Mouse (Mus musculus): Measurements from ENCODE around the gene Prim1. TPM values are rescaled to one million over a fixed set of nuclear protein-coding genes. Genes with fewer than 3 reads are reported as not detected.
A peak's percentile ranks its signal among the peaks of the same experiment; 100 is the strongest.

Gene Prim1
- 33.7 and 45.5 TPM in 2 replicates for polyA plus RNA-seq (2015; fragmentation: Nextera tagmentation; extraction: Ambion mirVana)

DNA sequence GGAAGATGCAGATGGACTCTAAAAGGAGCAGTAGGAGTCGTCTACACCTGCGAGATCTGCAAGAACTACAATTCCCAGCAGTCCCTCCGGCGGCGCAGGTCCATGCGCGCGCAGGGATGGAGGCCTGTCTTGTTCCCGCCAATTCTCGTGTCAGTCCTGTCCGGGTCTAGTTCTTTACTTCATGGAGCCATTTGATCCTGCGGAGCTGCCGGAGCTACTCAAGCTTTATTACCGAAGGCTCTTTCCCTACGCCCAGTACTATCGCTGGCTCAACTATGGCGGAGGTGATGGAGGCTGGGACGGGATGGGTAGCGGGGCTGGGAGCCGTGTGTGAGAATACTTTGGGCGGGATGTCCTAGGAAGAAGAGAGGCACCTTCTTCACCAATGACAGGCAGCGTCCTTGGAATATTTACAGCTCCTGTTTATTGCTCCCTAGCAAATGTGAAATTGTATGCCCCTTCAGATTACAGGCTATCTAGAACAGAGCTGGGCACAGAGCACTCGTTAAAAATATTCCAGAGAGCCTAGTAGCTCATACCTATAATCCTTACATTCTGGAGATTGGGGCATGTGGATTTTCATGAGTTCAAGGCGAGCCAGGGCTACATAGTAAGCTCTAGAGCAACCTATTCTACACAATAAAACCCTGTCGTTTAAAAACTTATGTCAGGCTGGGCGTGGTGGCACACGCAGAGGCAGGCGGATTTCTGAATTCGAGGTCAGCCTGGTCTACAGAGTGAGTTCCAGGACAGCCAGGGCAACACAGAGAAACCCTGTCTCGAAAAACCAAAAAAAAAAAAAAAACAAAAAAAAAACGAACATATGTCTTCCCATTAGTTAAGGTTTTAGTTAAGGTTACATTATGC is at the start of gene Prim1:
Gene Prim1, plus strand, starts transcription at position 101 of the 867 bp plus-strand sequence.
- H3K9ac ChIP-seq (replicated peaks), result peak within 1 kb of the TSS; percentile 70
- no peaks in the 10 kb centered on the region for H3K27me3 ChIP-seq (replicated peaks)
- H3K27ac ChIP-seq (replicated peaks), result peak within 1 kb of the TSS; percentile 77
- peak within 1 kb of the TSS; percentile 69 for H3K4me2 ChIP-seq
- 5% methylated on average over 31 of the region's 31 CpGs for WGBS
- H3K36me3 ChIP-seq, result peaks cover 12% of the 10 kb centered on the region
- H3K9me3 ChIP-seq (replicated peaks), result no peaks in the 10 kb centered on the region
- peaks cover 6% of the 10 kb centered on the region; the same call in 1 of the 2 replicates for H3K4me1 ChIP-seq
- ATAC-seq (ENCODE audit: low FRiP score), result peak; percentile 95
- peak within 1 kb of the TSS; percentile 77 for H3K4me3 ChIP-seq (replicated peaks)

GRCm38 (mm10) chr10:127966506-127966905 is 48.5 kb upstream of the Prim1 start:
- Histone ChIP-seq H3K4me2 (no peak overlapping the region), H3K36me3 (no peaks in the 10 kb centered on the region), H3K4me3 (replicated peaks) (no peak overlapping the region), H3K27me3 (replicated peaks) (no peaks in the 10 kb centered on the region), H3K27ac (replicated peaks) (no peak overlapping the region), H3K9ac (replicated peaks) (no peak overlapping the region), H3K4me1 (no peaks in the 10 kb centered on the region), H3K9me3 (replicated peaks) (no peaks in the 10 kb centered on the region)
- no peak for ATAC-seq (ENCODE audit: low FRiP score)
- 93% methylated on average over 6 of the region's 6 CpGs for WGBS

DNA sequence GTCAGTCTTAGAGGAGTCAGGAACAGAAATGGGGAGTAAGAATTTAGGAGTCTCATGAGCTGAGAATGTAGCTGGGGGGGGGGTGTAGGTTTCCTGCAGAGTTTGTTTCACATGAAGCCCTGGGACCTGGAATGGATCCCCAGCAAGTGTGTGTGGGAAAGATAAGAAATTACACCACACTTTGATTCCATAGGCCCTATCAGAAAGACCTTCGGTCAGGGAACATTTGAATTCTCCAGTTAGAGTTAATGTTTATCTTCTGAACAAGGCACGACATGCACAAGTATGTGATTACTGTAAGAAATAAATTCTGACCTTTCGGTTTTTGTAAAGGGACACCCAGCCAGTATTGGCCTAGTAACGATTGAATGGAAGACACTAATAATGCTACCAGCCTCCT is 45.1 kb upstream of the Prim1 start:
- ATAC-seq (ENCODE audit: low FRiP score), result no peak
- Histone ChIP-seq H3K27ac (replicated peaks) (no peak overlapping the region), H3K36me3 (no peaks in the 10 kb centered on the region), H3K4me1 (no peaks in the 10 kb centered on the region), H3K27me3 (replicated peaks) (no peaks in the 10 kb centered on the region), H3K9me3 (replicated peaks) (no peaks in the 10 kb centered on the region), H3K9ac (replicated peaks) (no peak overlapping the region), H3K4me3 (replicated peaks) (no peak overlapping the region), H3K4me2 (no peak overlapping the region)
- WGBS, result 87% methylated on average over 4 of the region's 4 CpGs

DNA sequence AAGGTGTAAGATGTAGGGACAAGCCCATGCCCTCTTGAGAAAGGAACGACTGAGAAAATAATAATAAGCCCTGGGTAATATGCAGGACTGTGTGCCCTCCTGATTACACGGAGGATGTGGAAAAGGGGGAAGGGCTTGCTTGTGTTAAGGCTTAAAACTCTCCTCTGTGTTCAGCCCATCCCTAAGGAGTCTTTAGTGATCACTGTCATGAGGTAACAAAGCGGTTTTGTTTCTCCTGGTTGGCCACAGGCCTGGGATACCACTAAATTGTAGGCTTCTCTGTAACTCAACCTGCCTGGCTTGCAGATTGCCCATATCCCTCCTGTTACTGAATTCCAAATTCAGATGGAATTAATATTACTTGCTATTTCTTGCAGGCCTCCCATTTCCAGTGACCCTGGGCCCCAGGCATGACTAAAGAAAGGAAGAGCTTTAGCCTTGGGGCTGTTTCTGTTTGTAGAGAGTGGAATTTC is 44.6 kb upstream of the Prim1 start:
- no peak overlapping the region for H3K27ac ChIP-seq (replicated peaks)

DNA sequence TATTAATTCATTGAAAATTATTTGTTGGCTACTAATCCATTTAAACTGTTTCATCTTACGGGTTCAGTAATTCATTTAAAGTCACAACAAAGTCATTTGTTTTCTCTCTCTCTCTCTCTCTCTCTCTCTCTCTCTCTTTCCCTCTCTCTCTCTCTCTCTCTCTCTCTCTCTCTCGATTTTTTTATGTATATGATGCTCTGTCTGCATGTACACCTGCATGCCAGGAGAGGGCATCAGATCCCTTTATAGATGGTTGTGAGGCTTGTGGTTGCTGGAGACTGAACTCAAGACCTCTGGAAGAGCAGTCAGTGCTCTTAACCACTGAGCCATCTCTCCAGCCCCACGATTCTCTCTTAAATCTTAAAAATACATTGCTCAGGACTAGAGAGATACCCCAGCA is 43.8 kb upstream of the Prim1 start:
- no peak overlapping the region for H3K4me2 ChIP-seq
- H3K27ac ChIP-seq (replicated peaks), result no peak overlapping the region
- no peaks in the 10 kb centered on the region for H3K27me3 ChIP-seq (replicated peaks)
- H3K4me3 ChIP-seq (replicated peaks), result no peak overlapping the region
- no peaks in the 10 kb centered on the region for H3K36me3 ChIP-seq
- no peaks in the 10 kb centered on the region for H3K9me3 ChIP-seq (replicated peaks)
- WGBS, result 81% methylated on average over 3 of the region's 3 CpGs
- H3K9ac ChIP-seq (replicated peaks), result no peak overlapping the region
- ATAC-seq (ENCODE audit: low FRiP score), result no peak
- H3K4me1 ChIP-seq, result no peaks in the 10 kb centered on the region

More for the DNA sequence above, 44.6 kb upstream of the Prim1 start:
- Histone ChIP-seq H3K4me1 (no peaks in the 10 kb centered on the region), H3K4me2 (no peak overlapping the region), H3K9ac (replicated peaks) (no peak overlapping the region), H3K9me3 (replicated peaks) (no peaks in the 10 kb centered on the region), H3K27me3 (replicated peaks) (no peaks in the 10 kb centered on the region), H3K36me3 (no peaks in the 10 kb centered on the region), H3K4me3 (replicated peaks) (no peak overlapping the region)
- 56% methylated on average over 3 of the region's 3 CpGs for WGBS
- no peak for ATAC-seq (ENCODE audit: low FRiP score)

- WGBS, result 88% methylated on average over 3 of the region's 3 CpGs
- no peak overlapping the region for H3K4me2 ChIP-seq
- H3K27me3 ChIP-seq (replicated peaks), result no peaks in the 10 kb centered on the region
- no peak overlapping the region for H3K4me3 ChIP-seq (replicated peaks)
- H3K9me3 ChIP-seq (replicated peaks), result no peaks in the 10 kb centered on the region
- no peak for ATAC-seq (ENCODE audit: low FRiP score)
- no peak overlapping the region for H3K9ac ChIP-seq (replicated peaks)
- H3K27ac ChIP-seq (replicated peaks), result no peak overlapping the region
- no peaks in the 10 kb centered on the region for H3K36me3 ChIP-seq
- no peaks in the 10 kb centered on the region for H3K4me1 ChIP-seq
These were observed 40.9 kb upstream of the Prim1 start for GRCm38 (mm10) chr10:127974062-127974461.

- Histone ChIP-seq H3K4me3 (replicated peaks) (no peak overlapping the region), H3K27ac (replicated peaks) (no peak overlapping the region), H3K4me1 (no peaks in the 10 kb centered on the region), H3K9ac (replicated peaks) (no peak overlapping the region), H3K9me3 (replicated peaks) (no peaks in the 10 kb centered on the region), H3K4me2 (no peak overlapping the region), H3K27me3 (replicated peaks) (no peaks in the 10 kb centered on the region), H3K36me3 (no peaks in the 10 kb centered on the region)
- WGBS, result 51% methylated on average over 1 of the region's 1 CpGs
- no peak for ATAC-seq (ENCODE audit: low FRiP score)
These were observed 39.5 kb upstream of the Prim1 start for GRCm38 (mm10) chr10:127975503-127975902.

- Histone ChIP-seq H3K36me3 (no peaks in the 10 kb centered on the region), H3K27me3 (replicated peaks) (no peaks in the 10 kb centered on the region), H3K4me2 (no peak overlapping the region), H3K4me1 (peaks cover 7% of the 10 kb centered on the region; the same call in 1 of the 2 replicates), H3K4me3 (replicated peaks) (no peak overlapping the region), H3K27ac (replicated peaks) (no peak overlapping the region), H3K9me3 (replicated peaks) (no peaks in the 10 kb centered on the region), H3K9ac (replicated peaks) (no peak overlapping the region)
- ATAC-seq (ENCODE audit: low FRiP score), result no peak
- 75% methylated on average over 5 of the region's 5 CpGs for WGBS
These were observed 30.3 kb upstream of the Prim1 start for GRCm38 (mm10) chr10:127984650-127985049.

DNA sequence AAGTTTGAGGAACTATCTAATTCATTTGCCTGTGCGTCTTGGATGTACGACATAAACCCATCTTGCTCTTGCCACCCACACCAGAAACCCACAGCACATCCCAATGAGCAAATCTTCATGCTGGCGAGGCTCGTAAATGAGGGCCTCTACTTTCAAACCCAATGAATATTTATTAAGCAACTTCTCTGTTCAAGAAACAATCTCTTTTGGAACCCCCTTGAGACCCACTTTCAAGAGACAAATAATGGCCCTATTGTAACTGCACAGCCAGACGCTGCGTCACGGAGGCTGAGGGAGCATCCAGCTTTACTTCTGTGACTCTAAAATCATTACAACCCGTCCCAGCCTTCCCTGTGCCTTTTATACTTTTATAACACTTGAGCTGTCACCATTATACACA is 29.4 kb upstream of the Prim1 start:
- 17% methylated on average over 8 of the region's 8 CpGs for WGBS
- Histone ChIP-seq H3K4me2 (no peak overlapping the region), H3K4me1 (peaks cover 7% of the 10 kb centered on the region; the same call in 1 of the 2 replicates), H3K4me3 (replicated peaks) (no peak overlapping the region), H3K9me3 (replicated peaks) (no peaks in the 10 kb centered on the region), H3K27ac (replicated peaks) (no peak overlapping the region), H3K36me3 (no peaks in the 10 kb centered on the region), H3K27me3 (replicated peaks) (no peaks in the 10 kb centered on the region), H3K9ac (replicated peaks) (no peak overlapping the region)
- ATAC-seq (ENCODE audit: low FRiP score), result no peak

DNA sequence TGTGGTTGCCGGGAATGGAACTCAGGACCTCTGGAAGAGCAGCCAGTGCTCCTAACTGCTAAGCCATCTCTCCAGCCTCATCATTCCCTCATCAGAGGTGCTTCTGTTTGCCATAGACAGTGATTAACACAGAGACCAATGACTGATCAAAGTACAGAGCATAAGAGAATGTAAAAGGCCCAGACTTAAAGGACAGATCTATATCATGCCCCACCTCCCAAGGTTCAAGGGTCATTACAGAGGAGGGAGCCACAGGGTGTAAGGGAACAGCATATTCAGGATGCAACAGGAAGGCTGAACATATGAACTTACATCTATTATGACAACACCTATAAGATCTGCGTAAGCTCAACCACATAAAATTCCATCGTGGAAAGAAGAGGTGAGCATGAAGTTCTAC is 18.3 kb upstream of the Prim1 start:
- Histone ChIP-seq H3K27ac (replicated peaks) (no peak overlapping the region), H3K36me3 (no peaks in the 10 kb centered on the region), H3K4me3 (replicated peaks) (no peak overlapping the region), H3K4me2 (no peak overlapping the region), H3K27me3 (replicated peaks) (no peaks in the 10 kb centered on the region), H3K9ac (replicated peaks) (no peak overlapping the region), H3K9me3 (replicated peaks) (no peaks in the 10 kb centered on the region), H3K4me1 (no peaks in the 10 kb centered on the region)
- 95% methylated on average over 3 of the region's 3 CpGs for WGBS
- ATAC-seq (ENCODE audit: low FRiP score), result no peak

DNA sequence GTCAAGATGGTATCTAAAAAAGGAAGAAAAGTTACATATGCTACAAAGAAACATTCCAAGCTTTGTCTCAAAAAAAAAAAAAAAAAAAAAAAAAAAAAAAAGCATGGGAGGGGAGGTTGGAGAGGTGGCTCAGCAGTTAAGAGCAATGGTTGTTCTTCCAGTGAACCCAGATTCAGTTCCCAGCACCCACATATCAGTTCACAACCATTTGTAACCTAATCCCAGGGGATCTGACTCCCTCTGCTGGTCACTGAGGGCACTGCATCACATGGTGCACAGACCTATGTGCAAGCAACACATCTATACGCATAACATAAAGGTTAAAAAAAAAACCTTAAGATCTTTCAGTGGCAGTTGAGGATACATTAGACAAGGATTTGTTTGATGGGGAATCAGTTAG is 16.7 kb upstream of the Prim1 start:
- Histone ChIP-seq H3K4me3 (replicated peaks) (no peak overlapping the region), H3K9me3 (replicated peaks) (no peaks in the 10 kb centered on the region), H3K27me3 (replicated peaks) (no peaks in the 10 kb centered on the region), H3K4me1 (no peaks in the 10 kb centered on the region), H3K9ac (replicated peaks) (no peak overlapping the region), H3K4me2 (no peak overlapping the region), H3K36me3 (no peaks in the 10 kb centered on the region), H3K27ac (replicated peaks) (no peak overlapping the region)
- 100% methylated on average over 1 of the region's 1 CpGs for WGBS
- no peak for ATAC-seq (ENCODE audit: low FRiP score)

DNA sequence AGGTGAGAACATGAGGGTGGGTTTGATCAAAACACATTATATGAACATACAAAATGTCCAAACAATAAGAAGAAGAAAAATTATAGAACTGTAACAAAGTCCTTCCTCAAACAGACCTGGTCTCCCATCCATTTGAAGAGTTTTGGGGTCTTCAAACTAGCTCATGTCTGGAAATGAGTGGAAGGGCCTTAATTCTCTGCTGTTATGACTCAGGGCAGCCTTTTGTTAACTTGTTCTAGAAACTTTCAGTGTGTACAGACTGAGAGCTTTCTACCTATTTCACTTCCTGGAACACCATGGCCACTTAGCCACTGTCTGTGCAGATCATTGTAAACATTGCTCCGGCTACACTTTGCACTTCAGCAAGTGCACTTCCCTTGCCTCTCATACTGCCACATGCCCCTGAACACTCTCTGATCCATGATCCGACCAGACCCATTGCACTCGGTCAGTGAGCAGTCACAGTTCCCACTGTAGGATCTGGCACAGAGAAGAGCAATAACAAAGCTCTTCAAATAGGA is 11.6 kb upstream of the Prim1 start:
- no peaks in the 10 kb centered on the region for H3K27me3 ChIP-seq (replicated peaks)
- no peaks in the 10 kb centered on the region for H3K4me1 ChIP-seq
- 84% methylated on average over 3 of the region's 3 CpGs for WGBS
- ATAC-seq (ENCODE audit: low FRiP score), result no peak
- H3K9me3 ChIP-seq (replicated peaks), result no peaks in the 10 kb centered on the region
- no peak overlapping the region for H3K27ac ChIP-seq (replicated peaks)
- no peaks in the 10 kb centered on the region for H3K36me3 ChIP-seq
- no peak overlapping the region for H3K4me2 ChIP-seq
- no peak overlapping the region for H3K9ac ChIP-seq (replicated peaks)
- no peak overlapping the region for H3K4me3 ChIP-seq (replicated peaks)

Data from neural tube, embryonic 15.5 days (tissue).